Mouse (Mus musculus) small intestine, adult 2 months (tissue): ENCODE measurements around the gene Ssb.

Experiments used
- CTCF ChIP-seq: fragments of 200-500 bp; IDR thresholded peaks from 2 replicates; pipeline ENCODE4 v1.5.1; 2012; ENCODE audit warnings: low read depth, mild to moderate bottlenecking, control low read depth, inconsistent platforms, low read length, moderate library complexity, mixed read lengths; ENCODE audit not compliant: insufficient replicate concordance, insufficient read length; ENCODE audit errors: extremely low read depth
- POLR2A ChIP-seq: fragments of 200-500 bp; IDR thresholded peaks from 2 replicates; pipeline ENCODE4 v1.6.1; 2012; ENCODE audit warnings: low read depth, mild to moderate bottlenecking, control low read depth, inconsistent platforms, low read length, moderate library complexity

- TF ChIP-seq CTCF, result no peak
- no peak for TF ChIP-seq POLR2A
Observed at GRCm38 (mm10) chr2:69903541-69903940, 42.2 kb downstream of the Ssb start.
